Mouse (Mus musculus) cerebellum, adult 9-11 months (tissue): Measurements from ENCODE around the gene Eva1a.

Experiments
- DNase-seq: peaks from one replicate; pipeline ENCODE4 v3.0.0; 2022

Gene Eva1a

GRCm38 (mm10) chr6:82070459-82070858, 29.6 kb downstream of the Eva1a start:
- DNase-seq: no peak

GRCm38 (mm10) chr6:82073011-82073410, 32.2 kb downstream of the Eva1a start:
- peak; percentile 8 for DNase-seq

GRCm38 (mm10) chr6:82073567-82073966, 32.7 kb downstream of the Eva1a start:
- no peak for DNase-seq

- DNase-seq: no peak
Observed at GRCm38 (mm10) chr6:82076364-82076763, 35.5 kb downstream of the Eva1a start.

- no peak for DNase-seq
Observed at GRCm38 (mm10) chr6:82078875-82079274, 38.0 kb downstream of the Eva1a start.

- peak; percentile 4 for DNase-seq
Observed at GRCm38 (mm10) chr6:82083655-82084054, 42.8 kb downstream of the Eva1a start.

- DNase-seq: no peak
Observed at GRCm38 (mm10) chr6:82084235-82084634, 43.4 kb downstream of the Eva1a start.

- no peak for DNase-seq
Observed at GRCm38 (mm10) chr6:82085313-82085908, 44.6 kb downstream of the Eva1a start.

GRCm38 (mm10) chr6:82088133-82088532, 47.3 kb downstream of the Eva1a start:
- DNase-seq: no peak

GRCm38 (mm10) chr6:82091773-82092172, 50.9 kb downstream of the Eva1a start:
- no peak for DNase-seq

- DNase-seq: no peak
Observed at GRCm38 (mm10) chr6:82097705-82098104, 56.9 kb downstream of the Eva1a start.

GRCm38 (mm10) chr6:82098456-82098855, 57.6 kb downstream of the Eva1a start:
- DNase-seq: no peak

- no peak for DNase-seq
Observed at GRCm38 (mm10) chr6:82110473-82110872, 69.6 kb downstream of the Eva1a start.

GRCm38 (mm10) chr6:82111111-82111510, 70.3 kb downstream of the Eva1a start:
- no peak for DNase-seq

- DNase-seq: no peak
Observed at GRCm38 (mm10) chr6:82111540-82111939, 70.7 kb downstream of the Eva1a start.

- DNase-seq: no peak
Observed at GRCm38 (mm10) chr6:82112127-82113090, 71.6 kb downstream of the Eva1a start.

- no peak for DNase-seq
Observed at GRCm38 (mm10) chr6:82115335-82115965, 74.6 kb downstream of the Eva1a start.

- DNase-seq: no peak
Observed at GRCm38 (mm10) chr6:82116176-82116575, 75.3 kb downstream of the Eva1a start.

- no peak for DNase-seq
Observed at GRCm38 (mm10) chr6:82117871-82118270, 77.0 kb downstream of the Eva1a start.

GRCm38 (mm10) chr6:82119322-82120162, 78.7 kb downstream of the Eva1a start:
- peak; percentile 7 for DNase-seq

GRCm38 (mm10) chr6:82125134-82125533, 84.3 kb downstream of the Eva1a start:
- no peak for DNase-seq

- DNase-seq: no peak
Observed at GRCm38 (mm10) chr6:82127827-82128226, 87.0 kb downstream of the Eva1a start.
